Mouse (Mus musculus) bone marrow, adult 2 months (tissue): ENCODE results near the gene Ocrl. TPM values are rescaled to one million over a fixed set of nuclear protein-coding genes. Genes with fewer than 3 reads are reported as not detected.

Source experiments
- H3K27ac ChIP-seq: fragments of 200-500 bp; 2 replicates; pipeline ENCODE4 v1.5.1; 2012; ENCODE audit warnings: low read depth, mild to moderate bottlenecking, control low read depth, inconsistent platforms, low read length; ENCODE audit not compliant: control insufficient read depth, poor library complexity, insufficient read depth
- H3K4me1 ChIP-seq: fragments of 200-500 bp; 2 replicates; pipeline ENCODE4 v1.6.1; 2011; ENCODE audit warnings: low read length; ENCODE audit not compliant: control insufficient read depth, insufficient read depth
- H3K4me3 ChIP-seq: fragments of 200-500 bp; replicated peaks from 2 replicates; pipeline ENCODE3; 2011; ENCODE audit warnings: mild to moderate bottlenecking, low read depth, low read length, control low read depth; ENCODE audit not compliant: control insufficient read depth
- CTCF ChIP-seq: fragments of 200-500 bp; IDR thresholded peaks from 2 replicates; pipeline ENCODE4 v1.5.1; 2011; ENCODE audit warnings: low read length, control low read depth; ENCODE audit not compliant: control insufficient read depth, insufficient read depth
- POLR2A ChIP-seq: fragments of 200-500 bp; IDR thresholded peaks from 2 replicates; pipeline ENCODE4 v1.6.1; 2011; ENCODE audit warnings: low read depth, mild to moderate bottlenecking, control low read depth, low read length, borderline replicate concordance; ENCODE audit not compliant: control insufficient read depth
- WGBS: fragments of 180-500 bp; shearing (Covaris S2); methylation state at CpG from one replicate; pipeline ENCODE4 v1.1.7; 2018; 5-methylcytosine and 5-hydroxymethylcytosine counted together
- polyA plus RNA-seq: library from polyadenylated mRNA; stranded (reverse); fragments of >200 nt; gene quantifications from 2 replicates; pipeline ENCODE4 v1.2.4, GENCODE M21; 2011; ENCODE audit warnings: low replicate concordance; ENCODE audit not compliant: missing spikeins, insufficient read depth, insufficient read length

The Ocrl gene
- polyA plus RNA-seq, 1 experiment = 6.8 TPM

DNA sequence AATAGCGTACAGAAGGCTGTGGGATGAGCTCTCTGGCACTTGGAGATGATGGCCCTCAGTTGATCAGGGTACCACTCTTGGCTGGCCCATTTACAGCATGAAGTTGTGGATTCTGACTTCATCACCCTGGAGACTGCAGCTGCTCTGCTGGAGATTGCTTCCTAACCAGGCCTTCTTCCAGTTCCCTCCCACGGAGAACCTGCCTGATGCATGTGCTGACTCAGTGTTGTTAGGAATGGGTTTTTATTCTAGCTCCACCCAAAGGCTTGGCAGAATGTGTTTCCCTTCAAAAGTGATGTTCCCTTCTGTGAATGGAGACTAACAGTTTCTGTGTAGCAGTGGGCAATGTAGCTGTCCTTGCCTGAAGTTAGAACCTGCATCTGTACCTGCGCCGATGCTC lies 58.2 kb downstream of the Ocrl start:
- Histone ChIP-seq H3K27ac (no peak overlapping the region), H3K4me1 (no peaks in the 10 kb centered on the region), H3K4me3 (no peak overlapping the region)
- no peak for TF ChIP-seq CTCF
- no peak for TF ChIP-seq POLR2A
- WGBS = 81% methylated on average over 4 of the region's 4 CpGs

DNA sequence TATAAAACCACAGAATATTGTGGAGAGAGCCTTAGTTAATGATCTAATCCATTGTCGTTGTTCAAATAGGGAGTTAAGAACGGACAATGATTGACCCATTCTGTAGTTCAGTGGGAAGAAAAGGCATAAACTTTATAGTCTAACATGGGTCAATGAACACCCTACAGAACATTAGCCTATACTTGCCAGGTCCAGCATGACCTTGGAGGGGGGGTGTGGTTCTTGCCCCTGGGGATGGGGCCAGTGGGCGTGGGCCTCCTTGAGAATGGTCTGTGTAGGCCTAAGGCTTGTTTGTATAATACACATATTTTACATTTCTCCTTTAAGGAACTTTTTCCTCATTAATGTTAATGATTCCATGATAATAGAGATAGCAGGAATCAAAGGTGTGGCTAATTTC lies 58.7 kb downstream of the Ocrl start:
- WGBS = 86% methylated on average over 3 of the region's 3 CpGs
- Histone ChIP-seq H3K4me3 (no peak overlapping the region), H3K4me1 (no peaks in the 10 kb centered on the region), H3K27ac (no peak overlapping the region)
- TF ChIP-seq POLR2A (no peak), CTCF (no peak)

DNA sequence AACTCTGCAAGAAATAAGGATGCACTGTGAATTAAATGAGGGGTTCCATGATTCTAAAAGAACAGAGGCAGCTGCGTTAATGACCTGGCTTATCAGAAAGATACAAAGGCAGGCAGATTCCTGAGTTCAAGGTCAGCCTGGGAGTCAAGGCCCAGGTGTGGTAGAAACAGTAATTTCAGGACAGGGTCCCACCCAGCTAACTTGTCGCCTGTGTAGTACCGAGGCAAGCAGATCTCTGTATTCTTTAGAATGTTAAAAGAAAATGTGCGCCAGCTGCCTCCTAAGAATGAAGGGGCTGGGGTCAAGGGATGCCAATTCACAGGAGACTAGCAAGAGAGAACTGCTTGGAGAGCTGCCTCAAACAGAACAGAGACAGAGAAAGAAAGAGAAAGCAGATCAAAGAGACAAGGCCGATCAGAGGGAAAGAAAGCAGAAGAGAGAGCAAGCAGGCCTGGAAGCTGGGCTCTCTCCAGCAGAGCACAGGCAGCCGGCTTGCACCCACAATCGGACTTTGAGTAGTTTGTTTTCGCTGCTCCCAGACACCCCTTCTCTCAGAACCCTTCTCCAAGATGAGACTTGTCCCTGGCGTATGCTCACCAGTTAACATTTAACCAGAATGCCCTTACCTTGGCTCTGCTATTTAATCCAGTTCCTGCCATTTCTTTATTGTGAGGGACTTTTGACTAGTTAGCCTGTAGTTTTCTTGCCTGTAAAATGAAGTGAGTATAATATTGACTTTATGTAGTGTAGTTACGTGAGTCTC lies 59.4 kb downstream of the Ocrl start:
- Histone ChIP-seq H3K27ac (no peak overlapping the region), H3K4me1 (no peaks in the 10 kb centered on the region), H3K4me3 (no peak overlapping the region)
- 78% methylated on average over 10 of the region's 10 CpGs for WGBS
- no peak for TF ChIP-seq CTCF
- TF ChIP-seq POLR2A = no peak

DNA sequence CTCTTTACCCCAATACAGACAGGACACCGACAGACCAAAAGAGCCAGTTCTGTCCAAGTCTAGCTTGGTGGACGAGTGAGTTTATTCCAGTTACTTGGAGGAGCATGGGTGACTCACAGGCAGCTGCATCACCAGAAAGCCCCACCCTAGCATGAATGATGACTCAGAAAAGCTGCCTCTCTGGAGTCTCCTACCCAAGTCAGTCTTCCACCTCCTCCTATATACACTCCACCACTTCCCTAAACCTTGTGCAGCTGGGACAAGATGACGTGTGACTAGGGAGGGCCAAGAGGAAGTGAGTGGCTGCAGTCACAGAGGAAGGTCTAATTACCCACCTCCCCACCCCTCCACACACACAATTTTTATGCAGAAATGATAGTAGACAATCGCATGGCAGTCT lies 64.4 kb downstream of the Ocrl start:
- 39% methylated on average over 4 of the region's 4 CpGs for WGBS
- Histone ChIP-seq H3K4me1 (no peaks in the 10 kb centered on the region; the same call in 1 of the 2 replicates), H3K27ac (no peak overlapping the region), H3K4me3 (no peak overlapping the region)
- TF ChIP-seq POLR2A = no peak
- TF ChIP-seq CTCF = no peak

DNA sequence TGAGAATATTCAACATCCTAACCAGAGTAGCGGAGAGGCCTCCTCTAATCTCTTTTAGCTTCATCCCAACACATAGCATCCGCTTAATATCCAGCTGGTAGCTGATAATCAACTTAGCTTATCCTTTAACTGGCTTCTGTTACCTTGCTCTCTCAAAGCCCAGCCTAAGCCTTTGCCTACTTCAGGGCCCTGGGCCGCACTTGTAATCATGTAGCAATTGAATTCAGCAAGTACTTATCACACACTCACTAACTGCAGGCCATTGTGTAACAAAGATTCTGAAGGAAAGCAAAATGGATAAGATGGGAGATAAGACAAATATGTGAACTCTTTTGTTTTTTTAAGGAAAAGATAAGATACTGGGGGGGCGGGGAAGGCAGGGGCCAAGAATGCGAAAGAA lies 64.9 kb downstream of the Ocrl start:
- Histone ChIP-seq H3K27ac (no peak overlapping the region), H3K4me3 (no peak overlapping the region), H3K4me1 (no peaks in the 10 kb centered on the region; the same call in 1 of the 2 replicates)
- TF ChIP-seq CTCF = no peak
- no peak for TF ChIP-seq POLR2A
- WGBS = 71% methylated on average over 5 of the region's 5 CpGs

DNA sequence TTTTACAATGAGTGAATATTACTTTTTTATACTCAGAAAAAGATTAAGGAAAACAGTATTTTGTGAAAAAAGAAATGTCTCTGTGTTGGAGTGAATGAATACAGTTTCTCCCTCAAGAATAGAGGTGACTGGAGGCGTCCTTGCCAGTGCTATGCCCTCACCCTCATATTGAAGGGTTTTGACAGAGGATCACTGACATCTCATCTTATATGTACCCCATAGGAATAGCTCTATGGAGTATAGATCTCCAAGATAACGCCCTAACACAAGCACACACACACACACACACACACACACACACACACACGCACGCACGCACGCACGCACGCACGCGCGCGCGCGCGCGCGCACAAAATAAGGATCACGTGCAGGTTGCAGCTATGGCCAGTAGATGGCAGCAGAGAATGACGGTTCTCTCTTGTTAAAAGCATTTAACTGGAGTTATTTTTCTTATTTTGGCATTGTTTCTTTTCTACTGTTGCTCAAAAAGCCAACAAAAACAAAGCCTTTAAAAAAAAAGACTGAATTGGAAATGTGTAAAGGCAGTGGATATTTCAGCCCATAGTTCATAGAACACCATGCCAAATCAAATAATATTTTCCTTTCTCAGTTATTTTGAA lies 72.9 kb downstream of the Ocrl start:
- TF ChIP-seq POLR2A (no peak), CTCF (peak; percentile 43; the same call in 1 of the 2 replicates)
- Histone ChIP-seq H3K27ac (no peak overlapping the region), H3K4me3 (no peak overlapping the region), H3K4me1 (no peaks in the 10 kb centered on the region)
- 10% methylated on average over 19 of the region's 19 CpGs for WGBS

DNA sequence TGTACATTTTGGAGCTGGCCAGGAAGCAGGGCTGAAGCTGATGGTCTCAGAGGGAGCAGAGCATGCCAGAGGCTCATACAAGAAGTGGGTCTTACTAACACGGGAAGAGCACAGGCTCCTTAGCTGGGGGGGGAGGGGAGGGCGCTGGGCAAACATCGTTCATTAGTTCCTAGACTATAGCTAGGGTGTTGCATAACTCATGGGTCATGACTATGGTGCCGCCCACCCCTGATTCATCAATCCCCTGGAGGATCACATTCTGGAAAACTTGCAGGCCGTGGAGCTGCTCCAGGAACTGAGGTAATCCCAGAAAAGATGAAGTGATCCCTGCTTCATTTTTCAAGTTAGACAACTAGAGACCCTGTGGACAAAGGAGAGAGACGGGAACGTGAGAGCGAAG lies 75.8 kb downstream of the Ocrl start:
- no peak for TF ChIP-seq POLR2A
- no peak for TF ChIP-seq CTCF
- Histone ChIP-seq H3K4me3 (no peak overlapping the region), H3K4me1 (no peaks in the 10 kb centered on the region; the same call in 1 of the 2 replicates), H3K27ac (no peak overlapping the region)
- WGBS = 64% methylated on average over 8 of the region's 8 CpGs

DNA sequence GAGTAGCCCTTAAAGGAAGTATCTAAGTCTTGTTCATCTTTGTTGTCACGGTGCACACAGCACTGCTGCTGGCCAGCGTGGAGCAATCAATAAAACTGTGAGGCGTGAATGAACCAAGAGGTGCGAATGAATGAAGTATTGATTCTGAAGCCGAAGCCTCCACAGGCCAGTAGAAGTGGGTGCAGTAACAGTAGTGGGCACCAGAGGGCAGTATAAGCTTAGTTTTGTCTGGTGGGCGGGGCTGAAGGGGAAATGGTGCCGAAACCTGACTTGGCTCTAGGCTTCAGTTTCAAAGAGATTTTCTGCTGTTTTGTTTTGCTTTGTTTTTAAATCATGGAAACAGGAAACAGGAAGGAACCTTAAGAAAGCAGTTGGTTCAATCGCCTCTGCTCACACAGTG lies 80.4 kb downstream of the Ocrl start:
- no peaks in the 10 kb centered on the region; the same call in 1 of the 2 replicates for H3K4me1 ChIP-seq
- H3K27ac ChIP-seq = no peak overlapping the region
- TF ChIP-seq CTCF = peak; percentile 68
- no peak for TF ChIP-seq POLR2A
- H3K4me3 ChIP-seq = no peak overlapping the region
- WGBS = 11% methylated on average over 8 of the region's 8 CpGs

DNA sequence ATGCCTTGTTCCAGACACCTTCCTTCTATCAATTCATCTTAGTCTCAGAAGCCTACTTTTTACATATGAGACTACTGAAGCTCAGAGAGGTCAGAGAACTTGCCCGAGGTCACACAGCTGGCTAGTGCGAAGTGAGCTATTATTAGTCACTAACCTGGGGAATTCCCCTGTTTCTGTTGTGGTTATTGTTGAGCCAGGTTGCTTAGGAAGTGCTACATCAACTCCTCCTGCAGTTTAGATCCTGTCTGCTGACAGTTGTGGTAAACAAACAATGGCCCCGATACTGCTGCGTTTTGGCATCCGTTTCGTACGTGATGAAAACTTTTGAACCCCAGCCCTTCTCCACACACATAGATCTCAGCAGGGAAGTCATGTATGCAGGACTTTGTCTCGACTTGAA lies 86.2 kb downstream of the Ocrl start:
- TF ChIP-seq POLR2A (no peak), CTCF (no peak)
- 41% methylated on average over 8 of the region's 8 CpGs for WGBS
- H3K4me1 ChIP-seq = no peaks in the 10 kb centered on the region

More for the DNA sequence above, 86.2 kb downstream of the Ocrl start:
- Histone ChIP-seq H3K4me3 (no peak overlapping the region), H3K27ac (no peak overlapping the region)
